Mouse (Mus musculus): ENCODE results near the gene Sla2.
"Not testable (repeated sequence)": the region's sequence is repeated elsewhere in the genome, so short reads cannot be mapped to it uniquely, and the experiment has no call there.

The Sla2 gene

GRCm38 (mm10) chr2:156863487-156864160, 23.4 kb downstream of the Sla2 start:
- DNase-seq: no peak

- DNase-seq: peak; percentile 97
These were observed 24.1 kb downstream of the Sla2 start, which contains the start of gene Rab5if for GRCm38 (mm10) chr2:156862772-156863486. TSS of gene Rab5if (plus strand) at chr2:156863128.

GRCm38 (mm10) chr2:156862041-156862717, 24.8 kb downstream of the Sla2 start:
- no peak for DNase-seq

GRCm38 (mm10) chr2:156858671-156859070, 28.3 kb downstream of the Sla2 start:
- DNase-seq: no peak

GRCm38 (mm10) chr2:156857835-156858234, 29.2 kb downstream of the Sla2 start, which contains the start of gene 4930518I15Rik:
TSS of gene 4930518I15Rik (minus strand) at chr2:156857946.
- no peak for DNase-seq

GRCm38 (mm10) chr2:156857385-156857791, 29.6 kb downstream of the Sla2 start:
- DNase-seq: no peak

GRCm38 (mm10) chr2:156856311-156856710, 30.7 kb downstream of the Sla2 start:
- DNase-seq: no peak

- DNase-seq: not testable (repeated sequence)
These were observed 32.8 kb downstream of the Sla2 start for GRCm38 (mm10) chr2:156853999-156854771.

- not testable (repeated sequence) for DNase-seq
These were observed 33.4 kb downstream of the Sla2 start for GRCm38 (mm10) chr2:156853584-156853983.

- DNase-seq: no peak
These were observed 36.5 kb downstream of the Sla2 start for GRCm38 (mm10) chr2:156850505-156850904.

- no peak for DNase-seq
These were observed 38.3 kb downstream of the Sla2 start for GRCm38 (mm10) chr2:156848526-156849182.

GRCm38 (mm10) chr2:156847653-156848052, 39.3 kb downstream of the Sla2 start:
- DNase-seq: no peak

GRCm38 (mm10) chr2:156844715-156845114, 42.3 kb downstream of the Sla2 start:
- no peak for DNase-seq

GRCm38 (mm10) chr2:156843331-156843730, 43.7 kb downstream of the Sla2 start:
- DNase-seq: no peak

- DNase-seq: no peak
These were observed 44.3 kb downstream of the Sla2 start for GRCm38 (mm10) chr2:156842711-156843110.

GRCm38 (mm10) chr2:156841841-156842706, 44.9 kb downstream of the Sla2 start:
- DNase-seq: no peak

GRCm38 (mm10) chr2:156841028-156841840, 45.8 kb downstream of the Sla2 start:
- no peak for DNase-seq

GRCm38 (mm10) chr2:156840301-156841027, 46.5 kb downstream of the Sla2 start:
- no peak for DNase-seq

GRCm38 (mm10) chr2:156839319-156840191, 47.4 kb downstream of the Sla2 start, which contains the start of gene Tgif2:
TSS of gene Tgif2 (plus strand) at chr2:156840007.
- DNase-seq: no peak
